Mouse (Mus musculus) adrenal gland, postnatal 25 days (tissue): Measurements from ENCODE around the gene Clptm1l. TPM values are rescaled to one million over a fixed set of nuclear protein-coding genes. Genes with fewer than 3 reads are reported as not detected.

Experiments used
- DNase-seq: peaks from one replicate; pipeline ENCODE4 v3.0.0; 2021; ENCODE audit warnings: mixed read lengths
- long read RNA-seq: library from polyadenylated mRNA; stranded (forward); transcript quantifications from one replicate; pipeline ENCODE4 v2.0.0, GENCODE M21; 2021
- total RNA-seq: library from RNA; stranded (reverse); gene quantifications from 2 replicates; pipeline ENCODE4 v1.2.3, GENCODE M21; 2021

Clptm1l gene
- 151 and 160 TPM in 2 replicates for total RNA-seq
- long read RNA-seq, transcript Clptm1l-201 (17 exons, 2,340 nt): major isoform, 149 of 182 reads
- long read RNA-seq, partial matches to known transcripts: 22 of 182 reads
- long read RNA-seq, other reads (novel, unspliced or antisense): 11 of 182 reads

GRCm38 (mm10) chr13:73603522-73604155 is at the start of gene Clptm1l:
Clptm1l (plus strand) TSS chr13:73604006.
- DNase-seq: peak; percentile 98

- DNase-seq: no peak
Observed at GRCm38 (mm10) chr13:73564201-73564600, 39.6 kb upstream of the Clptm1l start.

GRCm38 (mm10) chr13:73575051-73575450 is 28.8 kb upstream of the Clptm1l start:
- DNase-seq: no peak

- no peak for DNase-seq
Observed at GRCm38 (mm10) chr13:73577277-73577676, 26.5 kb upstream of the Clptm1l start.

- no peak for DNase-seq
Observed at GRCm38 (mm10) chr13:73591488-73591887, 12.3 kb upstream of the Clptm1l start.

- no peak for DNase-seq
Observed at GRCm38 (mm10) chr13:73592546-73592945, 11.3 kb upstream of the Clptm1l start.

GRCm38 (mm10) chr13:73596276-73596675 is 7.5 kb upstream of the Clptm1l start:
- no peak for DNase-seq

- DNase-seq: no peak
Observed at GRCm38 (mm10) chr13:73600217-73600616, 3.6 kb upstream of the Clptm1l start.

- no peak for DNase-seq
Observed at GRCm38 (mm10) chr13:73603046-73603445, 760 bp upstream of the Clptm1l start.

- peak; percentile 10 for DNase-seq
Observed at GRCm38 (mm10) chr13:73604156-73604957, 551 bp downstream of the Clptm1l start.

GRCm38 (mm10) chr13:73618406-73618805 is 14.6 kb downstream of the Clptm1l start:
- no peak for DNase-seq

- DNase-seq: no peak
Observed at GRCm38 (mm10) chr13:73620637-73621036, 16.8 kb downstream of the Clptm1l start.

GRCm38 (mm10) chr13:73626410-73626744 is 22.6 kb downstream of the Clptm1l start:
- no peak for DNase-seq

- DNase-seq: peak; percentile 67
Observed at GRCm38 (mm10) chr13:73626745-73627549, 23.1 kb downstream of the Clptm1l start, which contains the start of gene Tert. Tert (plus strand) TSS chr13:73626911.

GRCm38 (mm10) chr13:73628586-73629113 is 24.8 kb downstream of the Clptm1l start:
- no peak for DNase-seq

- DNase-seq: no peak
Observed at GRCm38 (mm10) chr13:73631837-73632236, 28.0 kb downstream of the Clptm1l start.

GRCm38 (mm10) chr13:73637826-73638225 is 34.0 kb downstream of the Clptm1l start:
- no peak for DNase-seq

- DNase-seq: no peak
Observed at GRCm38 (mm10) chr13:73641296-73641695, 37.5 kb downstream of the Clptm1l start.

- peak; percentile 60 for DNase-seq
Observed at GRCm38 (mm10) chr13:73646397-73647087, 42.7 kb downstream of the Clptm1l start.

- no peak for DNase-seq
Observed at GRCm38 (mm10) chr13:73653266-73653665, 49.5 kb downstream of the Clptm1l start.

GRCm38 (mm10) chr13:73654976-73655375 is 51.2 kb downstream of the Clptm1l start:
- DNase-seq: no peak

GRCm38 (mm10) chr13:73658953-73659352 is 55.1 kb downstream of the Clptm1l start:
- no peak for DNase-seq
